Mouse (Mus musculus): Measurements from ENCODE around the gene Tmem59l.

GRCm38 (mm10) chr8:70486941-70487520 is at the start of gene Tmem59l:
- no peak for TF ChIP-seq CTCF (IDR thresholded peaks at IDR 0.05; ENCODE audit: control insufficient read depth, insufficient read depth, low read length)
- TF ChIP-seq POLR2A (IDR thresholded peaks at IDR 0.05; ENCODE audit: borderline replicate concordance, control insufficient read depth, low read depth, low read length): no peak

Measured in bone marrow, adult 2 months (tissue).